13 mouse cellular contexts compared by ENCODE assay signal in genomic region chr19:5409068-5409467, GRCm38 (mm10). TPM values are rescaled to one million over a fixed set of nuclear protein-coding genes. Genes with fewer than 3 reads are reported as not detected.
DNase-seq lines count a peak whose midpoint lies in the region; ATAC-seq lines count a peak whose summit lies in the region.
"Had no signal": no experiment of that assay in that cellular context is flagged by ENCODE, and none has a peak within 500 bp of the region (broad histone marks: within the 10 kb centered on the region; RNA-seq: fewer than 3 reads in every experiment).

No protein-coding gene starts in this region.

- peaks cover 11% of the 10 kb centered on the region for H3K4me1 ChIP-seq in midbrain, embryonic 11.5 days (ENCODE audit: control insufficient read depth, insufficient read depth, low read length)
- peaks cover 22% of the 10 kb centered on the region for H3K4me1 ChIP-seq in midbrain, embryonic 10.5 days
- H3K4me1 ChIP-seq in hindbrain, embryonic 14.5 days (replicated peaks; ENCODE audit: control insufficient read depth, insufficient read depth, low read length): peaks cover 12% of the 10 kb centered on the region
- peaks cover 9% of the 10 kb centered on the region for H3K4me1 ChIP-seq in forebrain, embryonic 12.5 days

- ATAC-seq in midbrain, embryonic 11.5 days (ENCODE audit: low FRiP score): no peak
- ATAC-seq in hindbrain, embryonic 14.5 days (ENCODE audit: low FRiP score): no peak
- ATAC-seq in forebrain, embryonic 12.5 days (ENCODE audit: low FRiP score): no peak

- no peak overlapping the region for H3K4me2 ChIP-seq in midbrain, embryonic 11.5 days
- H3K4me2 ChIP-seq in hindbrain, embryonic 14.5 days (replicated peaks): no peak overlapping the region
- H3K4me2 ChIP-seq in forebrain, embryonic 12.5 days: no peak overlapping the region
- H3K4me2 ChIP-seq: embryonic facial prominence, embryonic 13.5 days; kidney, embryonic 15.5 days had no signal

- H3K79me2 ChIP-seq in macrophage (ENCODE audit: inconsistent target): peaks cover 4% of the 10 kb centered on the region; the same call in 1 of the 2 replicates

- no peaks in the 10 kb centered on the region for H3K9me3 ChIP-seq in midbrain, embryonic 11.5 days (ENCODE audit: control insufficient read depth, low read length)
- H3K9me3 ChIP-seq in midbrain, embryonic 10.5 days (replicated peaks): no peaks in the 10 kb centered on the region
- H3K9me3 ChIP-seq in hindbrain, embryonic 14.5 days (ENCODE audit: control insufficient read depth, low read length): no peaks in the 10 kb centered on the region
- H3K9me3 ChIP-seq in forebrain, embryonic 12.5 days: no peaks in the 10 kb centered on the region
- H3K9me3 ChIP-seq: embryonic facial prominence, embryonic 13.5 days; kidney, embryonic 15.5 days had no signal

- no peak overlapping the region for H3K9ac ChIP-seq in midbrain, embryonic 11.5 days (ENCODE audit: low read length)
- H3K9ac ChIP-seq in hindbrain, embryonic 14.5 days: no peak overlapping the region
- no peak overlapping the region for H3K9ac ChIP-seq in forebrain, embryonic 12.5 days
- H3K9ac ChIP-seq: embryonic facial prominence, embryonic 13.5 days; kidney, embryonic 15.5 days; liver, embryonic 14.5 days had no signal

- no peak overlapping the region for H3K27ac ChIP-seq in midbrain, embryonic 11.5 days (ENCODE audit: low read depth, low read length)
- no peak overlapping the region for H3K27ac ChIP-seq in midbrain, embryonic 10.5 days (replicated peaks)
- H3K27ac ChIP-seq in macrophage: peak overlapping the region; percentile 92
- H3K27ac ChIP-seq in hindbrain, embryonic 14.5 days: no peak overlapping the region
- H3K27ac ChIP-seq in forebrain, embryonic 12.5 days: no peak overlapping the region
- H3K27ac ChIP-seq: embryonic facial prominence, embryonic 13.5 days; kidney, embryonic 15.5 days; liver, embryonic 14.5 days had no signal

- intact Hi-C loops in heart, postnatal 10 days (cut with DNase I): no loop called here

- H3K36me3 ChIP-seq in midbrain, embryonic 11.5 days (ENCODE audit: control insufficient read depth, insufficient read depth, low read length): no peaks in the 10 kb centered on the region
- 0 out of 2 replicates have a peak, but pooled peaks cover 4% of the 10 kb centered on the region for H3K36me3 ChIP-seq in midbrain, embryonic 10.5 days
- no peaks in the 10 kb centered on the region for H3K36me3 ChIP-seq in macrophage (ENCODE audit: inconsistent target)
- no peaks in the 10 kb centered on the region for H3K36me3 ChIP-seq in hindbrain, embryonic 14.5 days (replicated peaks; ENCODE audit: control insufficient read depth, insufficient read depth)
- H3K36me3 ChIP-seq in forebrain, embryonic 12.5 days (replicated peaks): no peaks in the 10 kb centered on the region
- H3K36me3 ChIP-seq: embryonic facial prominence, embryonic 13.5 days had no signal

- H3K4me3 ChIP-seq in midbrain, embryonic 11.5 days (ENCODE audit: low read depth, low read length): no peak overlapping the region
- H3K4me3 ChIP-seq in midbrain, embryonic 10.5 days: no peak overlapping the region
- no peak overlapping the region for H3K4me3 ChIP-seq in macrophage (ENCODE audit: inconsistent target)
- H3K4me3 ChIP-seq in hindbrain, embryonic 14.5 days (replicated peaks; ENCODE audit: low read length): no peak overlapping the region
- no peak overlapping the region for H3K4me3 ChIP-seq in forebrain, embryonic 12.5 days (replicated peaks)
- H3K4me3 ChIP-seq: embryonic facial prominence, embryonic 13.5 days; kidney, embryonic 15.5 days had no signal

- peak; percentile 45 for DNase-seq in gastrocnemius, postnatal 25 days
- DNase-seq in gastrocnemius, adult 8-10 months (ENCODE audit: low spot score in 2 of 2): no peak
- peak; percentile 59 for DNase-seq in midbrain, embryonic 11.5 days (ENCODE audit: low spot score, missing footprints)
- DNase-seq in midbrain, embryonic 10.5 days (ENCODE audit: low spot score): no peak
- peak; percentile 68 to 78 for DNase-seq in heart, postnatal 10 days
- DNase-seq in hindbrain, embryonic 14.5 days (ENCODE audit: low spot score): no peak
- DNase-seq: retina, postnatal 1 day had no signal

- no peaks in the 10 kb centered on the region for H3K27me3 ChIP-seq in midbrain, embryonic 11.5 days (ENCODE audit: control insufficient read depth, insufficient read depth, low read length)
- no peaks in the 10 kb centered on the region for H3K27me3 ChIP-seq in midbrain, embryonic 10.5 days (ENCODE audit: low read depth, poor library complexity, severe bottlenecking)
- no peaks in the 10 kb centered on the region for H3K27me3 ChIP-seq in hindbrain, embryonic 14.5 days (ENCODE audit: control insufficient read depth, insufficient read depth, low read length)
- H3K27me3 ChIP-seq in forebrain, embryonic 12.5 days: no peaks in the 10 kb centered on the region
- H3K27me3 ChIP-seq: embryonic facial prominence, embryonic 13.5 days; kidney, embryonic 15.5 days had no signal

- WGBS in midbrain, embryonic 11.5 days: 75% methylated on average over 5 of the region's 5 CpGs
- 84% methylated on average over 5 of the region's 5 CpGs for WGBS in midbrain, embryonic 10.5 days
- 80% methylated on average over 5 of the region's 5 CpGs for WGBS in macrophage (ENCODE audit: missing documents)
- WGBS in hindbrain, embryonic 14.5 days: 81% methylated on average over 5 of the region's 5 CpGs
- 89% methylated on average over 5 of the region's 5 CpGs for WGBS in forebrain, embryonic 12.5 days

RNA-seq across cellular contexts. Expression of gene Tsga10ip, which starts 6.7 kb away (rescaled TPM):
- 1 to 10 TPM in 1 of 2 experiments, not detected in 1; 1.2 TPM for total RNA-seq in gastrocnemius, postnatal 25 days (2021)
- total RNA-seq in gastrocnemius, adult 8-10 months (2022): 1 to 10 TPM in 3 of 4 experiments, under 1 TPM in 1; 0.96 to 2.4 (median 2.0) TPM
- not detected in 2 replicates for polyA plus RNA-seq in midbrain, embryonic 11.5 days (2014; fragmentation: Nextera tagmentation; extraction: Ambion mirVana)
- polyA plus RNA-seq in midbrain, embryonic 10.5 days (2016; fragmentation: Nextera tagmentation; extraction: Ambion mirVana): 0.39 TPM in 1 of 2 replicates, not detected in the other
- total RNA-seq in heart, postnatal 10 days (2021): not detected
- not detected for total RNA-seq in macrophage (2018; cell fraction: chromatin; rRNA removed)
- total RNA-seq in macrophage (2018; cell fraction: cytosol; rRNA removed): not detected
- total RNA-seq in macrophage (2018; cell fraction: nucleus; rRNA removed): not detected
- not detected in 3 replicates for polyA plus RNA-seq in macrophage (2018)
- polyA plus RNA-seq in hindbrain, embryonic 14.5 days (2014; fragmentation: Nextera tagmentation; extraction: Ambion mirVana): not detected in 2 replicates
- not detected in 2 replicates for polyA plus RNA-seq in forebrain, embryonic 12.5 days (2016; fragmentation: Nextera tagmentation; extraction: Ambion mirVana)
- total RNA-seq: gastrocnemius, postnatal 4 days had no signal
- polyA plus RNA-seq: embryonic facial prominence, embryonic 13.5 days had no signal

RNA-seq across cellular contexts. Expression of gene Drap1, which starts 15.7 kb away (rescaled TPM):
- 100 to 1,000 TPM; 473 to 502 TPM for total RNA-seq in gastrocnemius, postnatal 25 days (2021)
- total RNA-seq in gastrocnemius, adult 8-10 months (2022): 100 to 1,000 TPM; 727 to 752 (median 743) TPM
- 187 and 204 TPM in 2 replicates for polyA plus RNA-seq in midbrain, embryonic 11.5 days (2014; fragmentation: Nextera tagmentation; extraction: Ambion mirVana)
- polyA plus RNA-seq in midbrain, embryonic 10.5 days (2016; fragmentation: Nextera tagmentation; extraction: Ambion mirVana): 221 and 228 TPM in 2 replicates
- total RNA-seq in heart, postnatal 10 days (2021): 100 to 1,000 TPM; 240 to 260 TPM
- total RNA-seq in macrophage (2018; cell fraction: chromatin; rRNA removed): 10 to 100 TPM; 12.7 to 72.1 (median 42.4) TPM
- 100 to 1,000 TPM; 135 to 197 (median 175) TPM for total RNA-seq in macrophage (2018; cell fraction: cytosol; rRNA removed)
- 100 to 1,000 TPM in 1 of 26 experiments, 10 to 100 TPM in 25; 36.9 to 107 (median 65.4) TPM for total RNA-seq in macrophage (2018; cell fraction: nucleus; rRNA removed)
- 147 to 170 TPM (median 156 TPM) in 3 replicates for polyA plus RNA-seq in macrophage (2018)
- 237 and 253 TPM in 2 replicates for polyA plus RNA-seq in hindbrain, embryonic 14.5 days (2014; fragmentation: Nextera tagmentation; extraction: Ambion mirVana)
- 257 and 260 TPM in 2 replicates for polyA plus RNA-seq in forebrain, embryonic 12.5 days (2016; fragmentation: Nextera tagmentation; extraction: Ambion mirVana)

RNA-seq across cellular contexts. Expression of gene AI837181, which starts 15.9 kb away (rescaled TPM):
- 10 to 100 TPM; 32.1 to 33.5 TPM for total RNA-seq in gastrocnemius, postnatal 25 days (2021)
- 10 to 100 TPM; 33.7 to 38.3 (median 35.8) TPM for total RNA-seq in gastrocnemius, adult 8-10 months (2022)
- polyA plus RNA-seq in midbrain, embryonic 11.5 days (2014; fragmentation: Nextera tagmentation; extraction: Ambion mirVana): 31.6 and 33.1 TPM in 2 replicates
- polyA plus RNA-seq in midbrain, embryonic 10.5 days (2016; fragmentation: Nextera tagmentation; extraction: Ambion mirVana): 45.1 and 48.5 TPM in 2 replicates
- 10 to 100 TPM; 40.3 to 43.8 TPM for total RNA-seq in heart, postnatal 10 days (2021)
- 10 to 100 TPM in 18 of 26 experiments, 1 to 10 TPM in 8; 2.8 to 30.2 (median 17.1) TPM for total RNA-seq in macrophage (2018; cell fraction: chromatin; rRNA removed)
- 10 to 100 TPM; 22.2 to 65.9 (median 50.0) TPM for total RNA-seq in macrophage (2018; cell fraction: cytosol; rRNA removed)
- total RNA-seq in macrophage (2018; cell fraction: nucleus; rRNA removed): 10 to 100 TPM in 25 of 26 experiments, 1 to 10 TPM in 1; 8.9 to 75.2 (median 41.5) TPM
- 28.7 to 55.4 TPM (median 29.9 TPM) in 3 replicates for polyA plus RNA-seq in macrophage (2018)
- 61.3 and 66.0 TPM in 2 replicates for polyA plus RNA-seq in hindbrain, embryonic 14.5 days (2014; fragmentation: Nextera tagmentation; extraction: Ambion mirVana)
- 48.3 and 50.8 TPM in 2 replicates for polyA plus RNA-seq in forebrain, embryonic 12.5 days (2016; fragmentation: Nextera tagmentation; extraction: Ambion mirVana)

RNA-seq across cellular contexts. Expression of gene Sart1, which starts 20.6 kb away (rescaled TPM):
- 10 to 100 TPM; 29.0 to 36.5 TPM for total RNA-seq in gastrocnemius, postnatal 25 days (2021)
- total RNA-seq in gastrocnemius, adult 8-10 months (2022): 10 to 100 TPM; 40.2 to 52.1 (median 45.3) TPM
- polyA plus RNA-seq in midbrain, embryonic 11.5 days (2014; fragmentation: Nextera tagmentation; extraction: Ambion mirVana): 74.0 and 81.0 TPM in 2 replicates
- polyA plus RNA-seq in midbrain, embryonic 10.5 days (2016; fragmentation: Nextera tagmentation; extraction: Ambion mirVana): 88.2 and 96.2 TPM in 2 replicates
- total RNA-seq in heart, postnatal 10 days (2021): 10 to 100 TPM; 47.7 to 50.7 TPM
- 100 to 1,000 TPM in 14 of 26 experiments, 10 to 100 TPM in 12; 52.8 to 244 (median 105) TPM for total RNA-seq in macrophage (2018; cell fraction: chromatin; rRNA removed)
- total RNA-seq in macrophage (2018; cell fraction: cytosol; rRNA removed): 10 to 100 TPM; 30.0 to 51.4 (median 42.0) TPM
- total RNA-seq in macrophage (2018; cell fraction: nucleus; rRNA removed): 100 to 1,000 TPM in 2 of 26 experiments, 10 to 100 TPM in 24; 44.6 to 130 (median 71.7) TPM
- polyA plus RNA-seq in macrophage (2018): 31.4 to 48.9 TPM (median 32.4 TPM) in 3 replicates
- polyA plus RNA-seq in hindbrain, embryonic 14.5 days (2014; fragmentation: Nextera tagmentation; extraction: Ambion mirVana): 53.3 and 57.3 TPM in 2 replicates
- 113 and 125 TPM in 2 replicates for polyA plus RNA-seq in forebrain, embryonic 12.5 days (2016; fragmentation: Nextera tagmentation; extraction: Ambion mirVana)

RNA-seq across cellular contexts. Expression of gene Fosl1, which starts 38.3 kb away (rescaled TPM):
- not detected for total RNA-seq in gastrocnemius, postnatal 25 days (2021)
- total RNA-seq in gastrocnemius, adult 8-10 months (2022): not detected
- not detected in 2 replicates for polyA plus RNA-seq in midbrain, embryonic 11.5 days (2014; fragmentation: Nextera tagmentation; extraction: Ambion mirVana)
- not detected in 2 replicates for polyA plus RNA-seq in midbrain, embryonic 10.5 days (2016; fragmentation: Nextera tagmentation; extraction: Ambion mirVana)
- not detected for total RNA-seq in heart, postnatal 10 days (2021)
- 1 to 10 TPM in 3 of 26 experiments, under 1 TPM in 2, not detected in 21; 0.25 to 4.3 (median 1.9) TPM for total RNA-seq in macrophage (2018; cell fraction: chromatin; rRNA removed)
- under 1 TPM in 10 of 26 experiments, not detected in 16; 0.06 to 0.71 (median 0.27) TPM for total RNA-seq in macrophage (2018; cell fraction: cytosol; rRNA removed)
- under 1 TPM in 4 of 26 experiments, not detected in 22; 0.68 to 0.80 (median 0.72) TPM for total RNA-seq in macrophage (2018; cell fraction: nucleus; rRNA removed)
- polyA plus RNA-seq in macrophage (2018): 0.43 TPM in 1 of 3 replicates, not detected in the others
- polyA plus RNA-seq in hindbrain, embryonic 14.5 days (2014; fragmentation: Nextera tagmentation; extraction: Ambion mirVana): not detected in 2 replicates
- polyA plus RNA-seq in forebrain, embryonic 12.5 days (2016; fragmentation: Nextera tagmentation; extraction: Ambion mirVana): not detected in 2 replicates
- total RNA-seq: gastrocnemius, postnatal 4 days had no signal
- polyA plus RNA-seq: embryonic facial prominence, embryonic 13.5 days had no signal

Comparison
In these comparisons a context has a peak if more than half of its experiments do, and no peak if none do; other contexts are left out.
1. DNase-seq: peak in gastrocnemius, postnatal 25 days (single experiment), midbrain, embryonic 11.5 days (single experiment) and heart, postnatal 10 days (2 of 2); none in gastrocnemius, adult 8-10 months (0 of 2), midbrain, embryonic 10.5 days (single experiment) and hindbrain, embryonic 14.5 days (single experiment).